Mouse (Mus musculus): ENCODE results near the gene Scly. TPM values are rescaled to one million over a fixed set of nuclear protein-coding genes. Genes with fewer than 3 reads are reported as not detected.

Gene Scly
- polyA plus RNA-seq, 1 experiment from 2014 or later: 18.3 TPM

- Histone ChIP-seq H3K9me3 (no peaks in the 10 kb centered on the region), H3K4me2 (peak overlapping the region; percentile 53), H3K4me3 (replicated peaks) (peak overlapping the region; percentile 23), H3K36me3 (no peaks in the 10 kb centered on the region), H3K9ac (no peak overlapping the region), H3K27ac (no peak overlapping the region), H3K27me3 (replicated peaks) (peaks cover 44% of the 10 kb centered on the region), H3K4me1 (peaks cover 11% of the 10 kb centered on the region)
- ATAC-seq (ENCODE audit: insufficient read depth, low FRiP score, low read depth): peak; percentile 17; the same call in 1 of the 2 replicates
- WGBS: 3% methylated on average over 68 of the region's 68 CpGs
Observed at GRCm38 (mm10) chr1:91344921-91345685, 47.0 kb downstream of the Scly start.

DNA sequence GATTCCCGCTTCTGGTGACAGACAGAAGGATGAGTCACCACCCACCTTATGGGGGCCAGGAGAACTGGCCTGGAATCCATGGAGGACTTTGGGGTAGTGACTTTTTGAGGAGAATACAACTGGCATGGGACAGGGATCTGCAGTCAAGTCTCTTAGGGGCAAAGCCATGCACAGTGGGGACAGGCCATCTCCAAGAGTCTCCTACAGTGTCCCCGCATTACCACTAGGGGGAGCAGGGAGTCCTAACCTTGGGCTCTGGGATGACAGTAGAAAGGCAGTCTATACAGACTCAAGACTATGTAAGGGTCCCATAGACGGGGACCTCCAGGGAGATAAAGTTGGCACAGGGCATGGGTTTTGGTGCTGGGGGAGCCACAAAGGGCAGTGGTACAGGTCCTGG is 48.8 kb downstream of the Scly start:
- no peak overlapping the region for H3K4me3 ChIP-seq (replicated peaks)
- peak; percentile 54; the same call in 1 of the 2 replicates for ATAC-seq (ENCODE audit: insufficient read depth, low FRiP score, low read depth)
- peaks cover 11% of the 10 kb centered on the region for H3K4me1 ChIP-seq
- no peak overlapping the region for H3K9ac ChIP-seq
- peaks cover 44% of the 10 kb centered on the region for H3K27me3 ChIP-seq (replicated peaks)
- no peaks in the 10 kb centered on the region for H3K9me3 ChIP-seq
- no peaks in the 10 kb centered on the region for H3K36me3 ChIP-seq
- H3K4me2 ChIP-seq: no peak overlapping the region
- WGBS: 34% methylated on average over 3 of the region's 3 CpGs
- no peak overlapping the region for H3K27ac ChIP-seq

DNA sequence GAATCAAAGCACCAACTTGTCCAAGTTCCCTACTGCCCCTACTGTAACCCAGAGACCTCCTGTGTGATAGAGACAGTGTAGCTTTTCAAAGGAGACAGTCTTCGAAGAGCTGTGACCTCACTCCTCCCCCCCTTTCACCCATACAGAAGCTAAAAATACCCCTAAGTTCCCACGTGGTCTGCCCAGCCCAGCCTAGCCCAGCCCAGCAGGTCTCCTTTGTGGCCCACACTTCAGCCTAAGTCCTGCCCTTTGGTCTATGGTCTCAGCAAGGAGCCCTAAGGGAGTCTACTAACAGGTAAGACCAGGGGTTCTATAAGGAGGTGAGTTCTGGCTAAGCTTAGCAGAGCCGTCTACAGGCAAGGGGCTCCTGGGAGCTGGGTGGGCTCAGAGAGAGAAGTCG is 52.7 kb downstream of the Scly start, which contains the start of gene Klhl30:
Gene Klhl30 (plus strand): TSS at position 176 of the 400 bp plus-strand sequence.
- 47% methylated on average over 4 of the region's 4 CpGs for WGBS
- H3K9me3 ChIP-seq: no peaks in the 10 kb centered on the region
- H3K36me3 ChIP-seq: no peaks in the 10 kb centered on the region
- H3K9ac ChIP-seq: no peak within 1 kb of the TSS
- H3K4me3 ChIP-seq (replicated peaks): no peak within 1 kb of the TSS
- H3K4me2 ChIP-seq: no peak within 1 kb of the TSS
- H3K27ac ChIP-seq: no peak within 1 kb of the TSS
- H3K27me3 ChIP-seq (replicated peaks): peaks cover 10% of the 10 kb centered on the region
- no peaks in the 10 kb centered on the region for H3K4me1 ChIP-seq
- ATAC-seq (ENCODE audit: insufficient read depth, low FRiP score, low read depth): no peak

- H3K27me3 ChIP-seq (replicated peaks): peaks cover 6% of the 10 kb centered on the region
- H3K9ac ChIP-seq: no peak overlapping the region
- no peak overlapping the region for H3K4me2 ChIP-seq
- no peak overlapping the region for H3K4me3 ChIP-seq (replicated peaks)
- no peaks in the 10 kb centered on the region for H3K4me1 ChIP-seq
- no peaks in the 10 kb centered on the region for H3K9me3 ChIP-seq
- no peaks in the 10 kb centered on the region for H3K36me3 ChIP-seq
- no peak overlapping the region for H3K27ac ChIP-seq
- ATAC-seq (ENCODE audit: insufficient read depth, low FRiP score, low read depth): no peak
- 73% methylated on average over 3 of the region's 3 CpGs for WGBS
Observed at GRCm38 (mm10) chr1:91351249-91351648, 53.1 kb downstream of the Scly start.

- WGBS: 84% methylated on average over 2 of the region's 2 CpGs
- H3K9ac ChIP-seq: no peak overlapping the region
- ATAC-seq (ENCODE audit: insufficient read depth, low FRiP score, low read depth): no peak
- no peaks in the 10 kb centered on the region for H3K9me3 ChIP-seq
- no peaks in the 10 kb centered on the region for H3K27me3 ChIP-seq (replicated peaks)
- no peaks in the 10 kb centered on the region for H3K4me1 ChIP-seq
- no peak overlapping the region for H3K27ac ChIP-seq
- H3K36me3 ChIP-seq: no peaks in the 10 kb centered on the region
- H3K4me3 ChIP-seq (replicated peaks): no peak overlapping the region
- H3K4me2 ChIP-seq: no peak overlapping the region
Observed at GRCm38 (mm10) chr1:91352277-91352676, 54.1 kb downstream of the Scly start.

- Histone ChIP-seq H3K9ac (no peak overlapping the region), H3K9me3 (no peaks in the 10 kb centered on the region), H3K36me3 (no peaks in the 10 kb centered on the region), H3K27ac (no peak overlapping the region), H3K27me3 (replicated peaks) (no peaks in the 10 kb centered on the region), H3K4me3 (replicated peaks) (no peak overlapping the region), H3K4me2 (no peak overlapping the region), H3K4me1 (no peaks in the 10 kb centered on the region)
- ATAC-seq (ENCODE audit: insufficient read depth, low FRiP score, low read depth): no peak
- WGBS: 76% methylated on average over 11 of the region's 11 CpGs
Observed at GRCm38 (mm10) chr1:91356105-91356504, 58.0 kb downstream of the Scly start.

DNA sequence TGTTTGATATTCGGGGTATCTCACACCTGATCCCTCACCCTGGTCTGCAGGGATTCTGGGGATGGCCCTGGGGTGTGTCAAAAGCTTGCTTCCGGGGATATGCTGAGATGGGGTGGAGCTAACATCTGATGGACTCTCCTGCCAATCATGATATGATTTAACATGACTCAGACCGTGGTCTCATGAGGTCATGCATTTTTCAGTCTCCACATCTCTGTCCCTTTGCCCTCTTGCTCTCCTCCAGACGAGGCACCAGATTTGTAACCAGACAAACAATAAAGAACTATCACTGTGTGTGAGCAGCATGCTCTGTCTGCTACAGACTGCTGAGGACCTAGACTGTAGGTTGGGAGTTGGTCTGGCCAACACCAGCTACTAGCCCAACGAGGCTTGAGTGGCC is 64.0 kb downstream of the Scly start:
- Histone ChIP-seq H3K27ac (no peak overlapping the region), H3K9ac (no peak overlapping the region), H3K27me3 (replicated peaks) (no peaks in the 10 kb centered on the region), H3K9me3 (no peaks in the 10 kb centered on the region), H3K36me3 (no peaks in the 10 kb centered on the region), H3K4me2 (no peak overlapping the region), H3K4me1 (peaks cover 6% of the 10 kb centered on the region; the same call in 1 of the 2 replicates), H3K4me3 (replicated peaks) (no peak overlapping the region)
- ATAC-seq (ENCODE audit: insufficient read depth, low FRiP score, low read depth): no peak
- 75% methylated on average over 5 of the region's 5 CpGs for WGBS

DNA sequence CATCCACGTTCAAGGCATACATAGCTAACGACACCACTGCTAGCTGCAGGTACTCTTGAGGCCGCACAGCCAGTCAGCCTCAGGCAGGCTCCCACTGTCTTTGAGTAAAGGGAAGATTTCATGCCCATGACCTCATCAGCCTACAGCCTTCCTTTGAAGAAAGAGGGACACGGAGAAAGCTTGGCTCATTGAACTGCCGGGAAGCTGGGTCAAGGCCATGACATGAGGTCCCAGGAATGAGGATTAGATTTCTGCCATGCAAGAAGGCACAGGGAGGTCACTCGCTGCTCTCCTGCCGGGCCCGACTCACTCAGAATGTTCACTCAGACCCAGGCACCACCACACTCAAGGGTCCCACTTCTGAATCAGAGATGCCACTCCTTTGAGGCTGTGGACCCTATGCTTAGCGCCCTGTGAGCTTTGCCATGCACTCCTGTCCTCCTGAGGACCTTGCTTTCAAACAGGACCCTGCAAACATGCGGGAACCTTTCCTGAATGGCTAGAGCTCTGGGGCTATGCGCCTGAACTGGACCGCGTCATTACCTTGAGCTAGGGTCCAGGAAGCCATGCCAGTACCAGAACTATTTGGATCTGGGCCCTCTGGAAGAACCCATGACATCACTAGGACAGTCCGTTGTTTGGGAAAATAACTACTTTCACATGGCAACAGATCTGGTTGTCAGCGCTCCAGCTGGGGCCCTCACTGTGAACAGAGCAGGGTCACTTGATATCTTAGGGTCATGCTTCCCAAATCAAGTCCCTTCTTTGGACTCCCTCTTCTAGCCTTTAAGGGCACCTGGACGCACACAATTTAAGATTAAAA is 66.9 kb downstream of the Scly start:
- H3K9me3 ChIP-seq: no peaks in the 10 kb centered on the region
- no peak overlapping the region for H3K4me3 ChIP-seq (replicated peaks)
- no peaks in the 10 kb centered on the region for H3K27me3 ChIP-seq (replicated peaks)
- H3K27ac ChIP-seq: no peak overlapping the region
- WGBS: 92% methylated on average over 16 of the region's 16 CpGs
- no peak overlapping the region for H3K9ac ChIP-seq
- H3K4me1 ChIP-seq: peaks cover 6% of the 10 kb centered on the region; the same call in 1 of the 2 replicates
- ATAC-seq (ENCODE audit: insufficient read depth, low FRiP score, low read depth): no peak
- peaks cover 5% of the 10 kb centered on the region; the same call in 1 of the 2 replicates for H3K36me3 ChIP-seq
- no peak overlapping the region for H3K4me2 ChIP-seq

- no peak overlapping the region for H3K27ac ChIP-seq
- WGBS: 28% methylated on average over 8 of the region's 8 CpGs
- ATAC-seq (ENCODE audit: insufficient read depth, low FRiP score, low read depth): no peak
- peaks cover 7% of the 10 kb centered on the region; the same call in 1 of the 2 replicates for H3K36me3 ChIP-seq
- peak overlapping the region; percentile 48 for H3K4me3 ChIP-seq (replicated peaks)
- 0 out of 2 replicates have a peak overlapping the region, but pooled peaks have one; percentile 45 for H3K9ac ChIP-seq
- peak overlapping the region; percentile 92 for H3K4me2 ChIP-seq
- peaks cover 6% of the 10 kb centered on the region; the same call in 1 of the 2 replicates for H3K4me1 ChIP-seq
- H3K9me3 ChIP-seq: no peaks in the 10 kb centered on the region
- H3K27me3 ChIP-seq (replicated peaks): no peaks in the 10 kb centered on the region
Observed at GRCm38 (mm10) chr1:91365816-91366214, 67.7 kb downstream of the Scly start.

- peak within 1 kb of the TSS; percentile 45 for H3K9ac ChIP-seq
- H3K27ac ChIP-seq: peak within 1 kb of the TSS; percentile 1; the same call in 1 of the 2 replicates
- peak within 1 kb of the TSS; percentile 48 for H3K4me3 ChIP-seq (replicated peaks)
- peaks cover 10% of the 10 kb centered on the region for H3K36me3 ChIP-seq
- H3K4me2 ChIP-seq: peak within 1 kb of the TSS; percentile 92
- under 1% methylated on average over 67 of the region's 68 CpGs for WGBS
- ATAC-seq (ENCODE audit: insufficient read depth, low FRiP score, low read depth): peak; percentile 79
- peaks cover 6% of the 10 kb centered on the region; the same call in 1 of the 2 replicates for H3K4me1 ChIP-seq
- H3K27me3 ChIP-seq (replicated peaks): no peaks in the 10 kb centered on the region
- H3K9me3 ChIP-seq: no peaks in the 10 kb centered on the region
Observed at GRCm38 (mm10) chr1:91366215-91367108, 68.3 kb downstream of the Scly start, which contains the start of gene Erfe. TSS of gene Erfe (plus strand) at chr1:91366430.

DNA sequence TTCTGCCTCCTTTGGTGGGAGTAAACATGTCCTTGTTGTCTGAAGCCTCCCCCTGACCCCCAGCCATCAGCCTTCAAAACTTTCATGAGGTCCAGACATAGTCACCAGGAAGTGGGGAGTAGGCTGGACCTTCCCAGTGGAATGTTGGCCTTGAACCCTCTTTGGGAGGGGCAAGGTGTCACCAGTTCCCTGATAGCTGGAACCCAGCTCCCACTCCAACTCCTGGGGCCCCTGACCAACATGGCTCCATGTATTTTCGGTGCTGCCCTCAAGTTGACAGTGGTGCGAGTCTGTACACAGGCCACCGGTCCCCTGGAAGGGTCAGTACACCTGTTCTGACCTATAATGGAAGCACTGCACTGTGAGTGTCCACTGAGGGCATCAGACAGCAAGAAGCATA is 69.2 kb downstream of the Scly start:
- peaks cover 19% of the 10 kb centered on the region for H3K36me3 ChIP-seq
- no peak for ATAC-seq (ENCODE audit: insufficient read depth, low FRiP score, low read depth)
- H3K9ac ChIP-seq: no peak overlapping the region
- H3K27me3 ChIP-seq (replicated peaks): no peaks in the 10 kb centered on the region
- H3K27ac ChIP-seq: no peak overlapping the region
- peaks cover 6% of the 10 kb centered on the region; the same call in 1 of the 2 replicates for H3K4me1 ChIP-seq
- H3K4me2 ChIP-seq: no peak overlapping the region
- H3K4me3 ChIP-seq (replicated peaks): no peak overlapping the region
- 96% methylated on average over 3 of the region's 3 CpGs for WGBS
- H3K9me3 ChIP-seq: no peaks in the 10 kb centered on the region

All from stomach, embryonic 15.5 days (tissue).